18 mouse cellular contexts compared by ENCODE assay signal in genomic region chr12:104141506-104141905, GRCm38 (mm10). TPM values are rescaled to one million over a fixed set of nuclear protein-coding genes. Genes with fewer than 3 reads are reported as not detected.
"Had no signal": no experiment of that assay in that cellular context is flagged by ENCODE, and none has a peak within 500 bp of the region (broad histone marks: within the 10 kb centered on the region; RNA-seq: fewer than 3 reads in every experiment).

No protein-coding gene starts in this region.

- H3K9me3 ChIP-seq: intestine, embryonic 15.5 days; limb, embryonic 12.5 days; liver, embryonic 13.5 days; lung, embryonic 15.5 days; midbrain, embryonic 15.5 days; neural tube, embryonic 13.5 days had no signal

- DNase-seq: kidney, adult 18-20 months; kidney, postnatal 14 days; liver; liver, embryonic 13.5 days; liver, postnatal 0 days; lung, postnatal 36 days; right cerebral cortex, adult 18-20 months; right cerebral cortex, postnatal 25 days; thymus, postnatal 4 days had no signal

- H3K4me2 ChIP-seq: intestine, embryonic 15.5 days; limb, embryonic 12.5 days; liver, embryonic 13.5 days; lung, embryonic 15.5 days; midbrain, embryonic 15.5 days; neural tube, embryonic 13.5 days had no signal

- ATAC-seq: intestine, embryonic 15.5 days; liver, postnatal 0 days; midbrain, embryonic 15.5 days had no signal

- H3K9ac ChIP-seq: intestine, embryonic 15.5 days; limb, embryonic 12.5 days; liver, embryonic 13.5 days; liver, postnatal 0 days; lung, embryonic 15.5 days; midbrain, embryonic 15.5 days; neural tube, embryonic 13.5 days had no signal

- H3K36me3 ChIP-seq: intestine, embryonic 15.5 days; limb, embryonic 12.5 days; liver, embryonic 13.5 days; lung, embryonic 15.5 days; midbrain, embryonic 15.5 days; neural tube, embryonic 13.5 days had no signal

- H3K27me3 ChIP-seq: intestine, embryonic 15.5 days; limb, embryonic 12.5 days; liver, embryonic 13.5 days; lung, embryonic 15.5 days; midbrain, embryonic 15.5 days; neural tube, embryonic 13.5 days had no signal

- H3K4me3 ChIP-seq: intestine, embryonic 15.5 days; left cerebral cortex, adult 2 months; limb, embryonic 12.5 days; liver, embryonic 13.5 days; lung, embryonic 15.5 days; midbrain, embryonic 15.5 days; neural tube, embryonic 13.5 days had no signal

- H3K4me1 ChIP-seq: intestine, embryonic 15.5 days; limb, embryonic 12.5 days; liver, embryonic 13.5 days; lung, embryonic 15.5 days; midbrain, embryonic 15.5 days; neural tube, embryonic 13.5 days had no signal

- H3K27ac ChIP-seq: intestine, embryonic 15.5 days; left cerebral cortex, adult 2 months; limb, embryonic 12.5 days; liver, embryonic 13.5 days; lung, embryonic 15.5 days; midbrain, embryonic 15.5 days; neural tube, embryonic 13.5 days had no signal

RNA-seq across cellular contexts. Expression of gene Serpina3c, which starts 12.2 kb away (rescaled TPM):
- polyA plus RNA-seq: intestine, embryonic 15.5 days; kidney, embryonic 14.5 days; limb, embryonic 12.5 days; liver, embryonic 13.5 days; midbrain, embryonic 15.5 days; neural tube, embryonic 13.5 days; stomach, embryonic 14.5 days had no signal

RNA-seq across cellular contexts. Expression of gene Serpina3b, which starts 13.7 kb away (rescaled TPM):
- polyA plus RNA-seq: intestine, embryonic 15.5 days; kidney, embryonic 14.5 days; limb, embryonic 12.5 days; lung, embryonic 15.5 days; midbrain, embryonic 15.5 days; neural tube, embryonic 13.5 days; small intestine, adult 2 months had no signal

RNA-seq across cellular contexts. Expression of gene Serpina3a, which starts 29.0 kb away (rescaled TPM):
- polyA plus RNA-seq: intestine, embryonic 15.5 days; kidney, embryonic 14.5 days; limb, embryonic 12.5 days; liver, embryonic 13.5 days; liver, postnatal 0 days; lung, embryonic 15.5 days; midbrain, embryonic 15.5 days; neural tube, embryonic 13.5 days; small intestine, adult 2 months; stomach, embryonic 14.5 days had no signal

RNA-seq across cellular contexts. Expression of gene Serpina5, which starts 40.6 kb away (rescaled TPM):
- polyA plus RNA-seq: intestine, embryonic 15.5 days; kidney, embryonic 14.5 days; limb, embryonic 12.5 days; midbrain, embryonic 15.5 days; neural tube, embryonic 13.5 days; small intestine, adult 2 months; stomach, embryonic 14.5 days had no signal
